In the genomic region with DNA sequence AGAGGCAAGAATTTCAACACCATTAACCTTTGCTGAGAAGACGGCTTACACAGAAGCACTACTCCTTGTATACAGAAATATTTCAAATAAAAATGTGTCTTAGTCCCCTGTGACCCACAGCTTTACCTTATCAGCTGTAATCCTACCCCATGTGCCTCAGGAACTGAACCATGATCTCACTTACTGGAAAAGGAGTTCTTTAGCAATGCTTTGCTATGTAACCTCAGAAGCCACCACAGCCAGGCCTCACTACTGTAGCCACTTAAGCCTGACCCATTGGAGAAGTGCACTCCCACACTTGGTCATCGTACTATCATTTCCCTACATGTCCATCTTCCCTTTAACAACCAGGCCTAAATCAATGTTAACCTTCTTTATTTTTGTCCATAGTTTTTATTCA, we compare ENCODE assay signal across 12 mouse cellular contexts. TPM values are rescaled to one million over a fixed set of nuclear protein-coding genes. Genes with fewer than 3 reads are reported as not detected.
"Had no signal": no experiment of that assay in that cellular context is flagged by ENCODE, and none has a peak within 500 bp of the region (broad histone marks: within the 10 kb centered on the region; RNA-seq: fewer than 3 reads in every experiment).

No protein-coding gene starts in this region.

- DNase-seq: kidney, adult 2 months; kidney, postnatal 14 days; left cerebral cortex, postnatal 4 days; right cerebral cortex, postnatal 14 days; thymus, adult 2 months; thymus, postnatal 36 days had no signal

- ATAC-seq: midbrain, embryonic 15.5 days had no signal

RNA-seq across cellular contexts. Expression of a gene that starts 44.8 kb away (rescaled TPM):
- total RNA-seq: layer of hippocampus, adult 8-10 months; layer of hippocampus, postnatal 14 days; left cerebral cortex, adult 18-20 months; left cerebral cortex, postnatal 10 days; left cerebral cortex, postnatal 4 days; liver, adult 2 months had no signal

RNA-seq across cellular contexts. Expression of a gene that starts 48.6 kb away (rescaled TPM):
- total RNA-seq: layer of hippocampus, postnatal 14 days; left cerebral cortex, adult 18-20 months had no signal
